Mouse (Mus musculus): Measurements from ENCODE around the gene Bin2. TPM values are rescaled to one million over a fixed set of nuclear protein-coding genes. Genes with fewer than 3 reads are reported as not detected.

Bin2 gene
- total RNA-seq (2012; rRNA removed), result 7.9 and 12.5 TPM in 2 replicates

DNA sequence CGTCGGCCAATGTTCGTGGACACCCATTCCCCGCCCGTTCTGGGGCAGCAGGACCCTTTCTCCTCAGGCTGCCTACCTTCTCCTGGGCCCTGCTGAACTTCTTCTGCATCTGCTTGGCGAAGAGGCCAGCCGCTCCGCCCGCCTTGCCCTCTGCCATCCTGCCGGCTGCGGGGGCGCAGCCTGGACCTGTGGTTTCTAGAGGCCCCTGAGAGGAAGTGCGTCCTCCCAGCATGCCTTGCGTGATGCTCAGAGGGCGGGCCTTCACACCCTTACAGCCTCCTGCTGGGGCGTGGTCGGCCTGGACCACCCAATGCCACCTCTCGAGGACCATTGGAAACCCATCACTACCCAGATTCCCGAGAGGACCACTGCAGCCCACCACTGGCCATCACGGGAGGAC is at the start of gene Bin2:
Gene Bin2, minus strand, starts transcription at position 217 of the 400 bp plus-strand sequence.
- TF ChIP-seq ZC3H11A (IDR thresholded peaks at IDR 0.05; ENCODE audit: borderline replicate concordance, low read depth, low read length) (no peak), CHD2 (IDR thresholded peaks at IDR 0.05; ENCODE audit: low read depth, low read length) (no peak), HCFC1 (IDR thresholded peaks at IDR 0.05; ENCODE audit: borderline replicate concordance, insufficient read depth, low read length) (no peak), MAFK (IDR thresholded peaks at IDR 0.05; ENCODE audit: insufficient read depth, low read depth, low read length) (no peak), ZNF384 (IDR thresholded peaks at IDR 0.05; ENCODE audit: low read depth, low read length) (no peak)
- in situ Hi-C loops (cut with MboI; ENCODE audit: low sequenced_read_pairs in 2 of 2, unreplicated experiment in 2 of 2), result no loop called here
- H3K9ac ChIP-seq (ENCODE audit: insufficient read depth, low read depth, low read length, poor library complexity, severe bottlenecking), result peak within 1 kb of the TSS; percentile 67

DNA sequence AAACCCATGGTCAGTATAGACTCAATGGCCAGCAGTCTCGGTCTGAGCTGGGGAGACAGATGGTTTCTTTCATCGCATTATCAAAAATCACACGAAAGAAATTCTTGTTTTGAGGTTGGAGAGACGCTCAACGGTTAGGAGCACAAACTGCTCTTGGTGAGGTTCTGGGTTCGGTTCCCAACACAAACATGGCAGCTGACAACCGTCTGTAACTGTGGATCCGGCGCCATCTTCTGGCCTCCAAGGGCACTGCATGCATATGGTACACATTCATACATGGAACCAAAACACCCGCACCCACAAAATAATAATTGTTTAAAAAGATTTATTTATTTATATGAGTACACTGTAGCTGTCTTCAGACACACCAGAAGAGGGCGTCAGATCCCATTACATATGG is 49.2 kb upstream of the Bin2 start:
- peaks cover 0 to 7% of the 10 kb centered on the region in 2 experiments; a peak in 1 of 4 replicates for H3K4me1 ChIP-seq (ENCODE audit: control insufficient read depth in 2 of 2, insufficient read depth in 2 of 2, low read length in 2 of 2, poor library complexity in 1 of 2)
- no peaks in the 10 kb centered on the region for H3K36me3 ChIP-seq (ENCODE audit: control insufficient read depth, insufficient read depth, low read length, poor library complexity, severe bottlenecking)
- no peak for DNase-seq (ENCODE audit: low read depth, low spot score)
- no peak overlapping the region for H3K9ac ChIP-seq (ENCODE audit: insufficient read depth, low read depth, low read length, poor library complexity, severe bottlenecking)
- no peak overlapping the region for H3K27ac ChIP-seq (ENCODE audit: insufficient read depth, low read depth, low read length, poor library complexity, severe bottlenecking)
- in situ Hi-C loops (cut with MboI; ENCODE audit: low sequenced_read_pairs in 2 of 2, unreplicated experiment in 2 of 2), result no loop called here
- TF ChIP-seq ZC3H11A (IDR thresholded peaks at IDR 0.05; ENCODE audit: borderline replicate concordance, low read depth, low read length) (no peak), HCFC1 (IDR thresholded peaks at IDR 0.05; ENCODE audit: borderline replicate concordance, insufficient read depth, low read length) (no peak), ZNF384 (IDR thresholded peaks at IDR 0.05; ENCODE audit: low read depth, low read length) (no peak), MAFK (IDR thresholded peaks at IDR 0.05; ENCODE audit: insufficient read depth, low read depth, low read length) (no peak), CHD2 (IDR thresholded peaks at IDR 0.05; ENCODE audit: low read depth, low read length) (no peak)
- no peaks in the 10 kb centered on the region for H3K9me3 ChIP-seq (ENCODE audit: control insufficient read depth, insufficient read depth, low read depth, low read length)
- H3K4me3 ChIP-seq (ENCODE audit: insufficient read depth in 1 of 2, low read depth in 1 of 2, low read length in 2 of 2, poor library complexity in 1 of 2, severe bottlenecking in 1 of 2), result no peak overlapping the region

More for the DNA sequence above, at the start of gene Bin2:
- no peaks in the 10 kb centered on the region for H3K9me3 ChIP-seq (ENCODE audit: control insufficient read depth, insufficient read depth, low read depth, low read length)
- DNase-seq (ENCODE audit: low read depth, low spot score), result no peak
- H3K36me3 ChIP-seq (ENCODE audit: control insufficient read depth, insufficient read depth, low read length, poor library complexity, severe bottlenecking), result no peaks in the 10 kb centered on the region; the same call in 1 of the 2 replicates
- peak within 1 kb of the TSS; percentile 53 to 66 for H3K4me3 ChIP-seq (ENCODE audit: insufficient read depth in 1 of 2, low read depth in 1 of 2, low read length in 2 of 2, poor library complexity in 1 of 2, severe bottlenecking in 1 of 2)
- H3K4me1 ChIP-seq (ENCODE audit: control insufficient read depth in 2 of 2, insufficient read depth in 2 of 2, low read length in 2 of 2, poor library complexity in 1 of 2), result peaks cover 13 to 34% of the 10 kb centered on the region in 2 experiments
- no peak within 1 kb of the TSS for H3K27ac ChIP-seq (ENCODE audit: insufficient read depth, low read depth, low read length, poor library complexity, severe bottlenecking)

DNA sequence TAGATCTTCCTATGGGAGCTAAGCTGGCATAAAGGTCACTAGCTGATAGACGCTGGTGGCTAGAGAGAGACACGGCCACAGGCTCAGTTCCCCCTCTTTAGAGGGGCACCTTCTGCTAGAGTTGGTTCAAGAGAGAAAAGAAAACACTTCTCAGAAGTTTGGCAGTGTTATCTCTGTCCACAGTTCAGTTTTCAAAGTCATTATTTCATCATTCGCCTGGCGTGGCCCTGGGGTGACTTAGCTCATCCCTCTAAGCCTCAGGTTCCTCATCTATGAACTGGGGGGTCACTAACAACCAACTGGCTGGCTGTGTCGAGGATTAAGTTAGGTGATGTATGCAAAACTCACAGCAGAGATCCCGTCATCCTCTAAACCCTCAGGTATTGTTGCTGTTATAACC is 48.6 kb upstream of the Bin2 start:
- in situ Hi-C loops (cut with MboI; ENCODE audit: low sequenced_read_pairs in 2 of 2, unreplicated experiment in 2 of 2), result no loop called here
- Histone ChIP-seq H3K36me3 (ENCODE audit: control insufficient read depth, insufficient read depth, low read length, poor library complexity, severe bottlenecking) (no peaks in the 10 kb centered on the region), H3K27ac (ENCODE audit: insufficient read depth, low read depth, low read length, poor library complexity, severe bottlenecking) (no peak overlapping the region), H3K9ac (ENCODE audit: insufficient read depth, low read depth, low read length, poor library complexity, severe bottlenecking) (no peak overlapping the region), H3K4me3 (ENCODE audit: insufficient read depth in 1 of 2, low read depth in 1 of 2, low read length in 2 of 2, poor library complexity in 1 of 2, severe bottlenecking in 1 of 2) (no peak overlapping the region), H3K4me1 (ENCODE audit: control insufficient read depth in 2 of 2, insufficient read depth in 2 of 2, low read length in 2 of 2, poor library complexity in 1 of 2) (peaks cover 2 to 11% of the 10 kb centered on the region in 2 experiments; a peak in 1 of 4 replicates), H3K9me3 (ENCODE audit: control insufficient read depth, insufficient read depth, low read depth, low read length) (no peaks in the 10 kb centered on the region)
- no peak for DNase-seq (ENCODE audit: low read depth, low spot score)
- TF ChIP-seq ZC3H11A (IDR thresholded peaks at IDR 0.05; ENCODE audit: borderline replicate concordance, low read depth, low read length), result no peak
- TF ChIP-seq HCFC1 (IDR thresholded peaks at IDR 0.05; ENCODE audit: borderline replicate concordance, insufficient read depth, low read length), result no peak
- no peak for TF ChIP-seq MAFK (IDR thresholded peaks at IDR 0.05; ENCODE audit: insufficient read depth, low read depth, low read length)
- no peak for TF ChIP-seq ZNF384 (IDR thresholded peaks at IDR 0.05; ENCODE audit: low read depth, low read length)

DNA sequence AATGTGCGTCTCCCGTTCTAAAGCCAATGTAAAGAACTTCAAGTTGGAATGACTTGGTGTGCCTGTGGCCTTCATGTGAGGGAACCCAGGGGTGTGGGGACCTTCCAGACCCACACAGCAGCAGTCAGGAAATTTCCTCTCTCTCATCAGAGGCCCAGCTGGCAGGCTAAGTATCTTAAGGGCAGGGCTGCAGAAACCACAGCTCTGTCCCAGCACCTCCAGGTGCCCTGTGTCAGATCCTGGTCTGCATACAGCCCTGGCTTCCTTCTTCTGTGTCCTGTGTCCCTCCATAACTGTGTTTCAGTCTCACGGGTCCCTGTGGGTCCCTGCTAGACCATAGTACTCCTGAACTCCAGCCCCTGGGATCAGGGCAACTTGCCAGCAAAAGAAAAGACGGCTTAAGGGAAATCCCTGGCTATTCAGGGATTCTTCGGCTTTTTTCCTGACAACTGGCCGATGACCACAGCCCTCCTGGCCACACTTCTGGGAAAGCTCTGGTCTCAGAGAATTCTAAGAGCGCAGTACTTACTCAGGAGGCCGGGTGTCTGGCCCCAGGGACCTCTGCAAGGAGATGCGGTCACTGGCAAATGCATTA is 46.1 kb upstream of the Bin2 start:
- in situ Hi-C loops (cut with MboI; ENCODE audit: low sequenced_read_pairs in 2 of 2, unreplicated experiment in 2 of 2), result no loop called here
- Histone ChIP-seq H3K4me1 (ENCODE audit: control insufficient read depth in 2 of 2, insufficient read depth in 2 of 2, low read length in 2 of 2, poor library complexity in 1 of 2) (peaks cover 2 to 9% of the 10 kb centered on the region in 2 experiments; a peak in 1 of 4 replicates), H3K4me3 (ENCODE audit: insufficient read depth in 1 of 2, low read depth in 1 of 2, low read length in 2 of 2, poor library complexity in 1 of 2, severe bottlenecking in 1 of 2) (no peak overlapping the region), H3K9ac (ENCODE audit: insufficient read depth, low read depth, low read length, poor library complexity, severe bottlenecking) (no peak overlapping the region), H3K27ac (ENCODE audit: insufficient read depth, low read depth, low read length, poor library complexity, severe bottlenecking) (no peak overlapping the region), H3K9me3 (ENCODE audit: control insufficient read depth, insufficient read depth, low read depth, low read length) (no peaks in the 10 kb centered on the region), H3K36me3 (ENCODE audit: control insufficient read depth, insufficient read depth, low read length, poor library complexity, severe bottlenecking) (no peaks in the 10 kb centered on the region)
- TF ChIP-seq ZC3H11A (IDR thresholded peaks at IDR 0.05; ENCODE audit: borderline replicate concordance, low read depth, low read length), result no peak
- TF ChIP-seq CHD2 (IDR thresholded peaks at IDR 0.05; ENCODE audit: low read depth, low read length), result no peak
- TF ChIP-seq MAFK (IDR thresholded peaks at IDR 0.05; ENCODE audit: insufficient read depth, low read depth, low read length), result no peak
- no peak for TF ChIP-seq HCFC1 (IDR thresholded peaks at IDR 0.05; ENCODE audit: borderline replicate concordance, insufficient read depth, low read length)
- no peak for TF ChIP-seq ZNF384 (IDR thresholded peaks at IDR 0.05; ENCODE audit: low read depth, low read length)
- no peak for DNase-seq (ENCODE audit: low read depth, low spot score)

Measured in ES-E14 (cell line).